In genomic region chrX:38312910-38313625, GRCm38 (mm10) we compare ENCODE assay signal across 12 mouse cellular contexts. TPM values are rescaled to one million over a fixed set of nuclear protein-coding genes. Genes with fewer than 3 reads are reported as not detected.
DNase-seq lines count a peak whose midpoint lies in the region; ATAC-seq lines count a peak whose summit lies in the region.
"Had no signal": no experiment of that assay in that cellular context is flagged by ENCODE, and none has a peak within 500 bp of the region (broad histone marks: within the 10 kb centered on the region; RNA-seq: fewer than 3 reads in every experiment).

No protein-coding gene starts in this region.

- H3K4me3 ChIP-seq in embryonic facial prominence, embryonic 14.5 days (ENCODE audit: low read depth, low read length), result no peak overlapping the region
- no peak overlapping the region for H3K4me3 ChIP-seq in hindbrain, embryonic 15.5 days
- no peak overlapping the region for H3K4me3 ChIP-seq in neural tube, embryonic 12.5 days
- H3K4me3 ChIP-seq: liver, embryonic 12.5 days had no signal

- WGBS in embryonic facial prominence, embryonic 14.5 days, result 73% methylated on average over 9 of the region's 9 CpGs
- 45% methylated on average over 9 of the region's 9 CpGs for WGBS in hindbrain, embryonic 15.5 days
- 39% methylated on average over 9 of the region's 9 CpGs for WGBS in neural tube, embryonic 12.5 days

- no peaks in the 10 kb centered on the region for H3K27me3 ChIP-seq in embryonic facial prominence, embryonic 14.5 days (replicated peaks; ENCODE audit: control insufficient read depth, insufficient read depth, low read length)
- no peaks in the 10 kb centered on the region for H3K27me3 ChIP-seq in hindbrain, embryonic 15.5 days
- H3K27me3 ChIP-seq in neural tube, embryonic 12.5 days (replicated peaks), result no peaks in the 10 kb centered on the region
- H3K27me3 ChIP-seq: liver, embryonic 12.5 days had no signal

- no peaks in the 10 kb centered on the region for H3K36me3 ChIP-seq in embryonic facial prominence, embryonic 14.5 days (ENCODE audit: control insufficient read depth, insufficient read depth, low read length)
- no peaks in the 10 kb centered on the region for H3K36me3 ChIP-seq in hindbrain, embryonic 15.5 days
- no peaks in the 10 kb centered on the region for H3K36me3 ChIP-seq in neural tube, embryonic 12.5 days
- H3K36me3 ChIP-seq: liver, embryonic 12.5 days had no signal

- intact Hi-C loops in left cerebral cortex, postnatal 14 days (cut with DNase I), result no loop called here
- intact Hi-C loops in left cerebral cortex, postnatal 25 days (cut with DNase I), result no loop called here
- intact Hi-C loops in heart, postnatal 14 days (cut with DNase I), result no loop called here

- no peaks in the 10 kb centered on the region for H3K4me1 ChIP-seq in embryonic facial prominence, embryonic 14.5 days (ENCODE audit: control insufficient read depth, insufficient read depth, low read length)
- peaks cover 11% of the 10 kb centered on the region; the same call in 1 of the 2 replicates for H3K4me1 ChIP-seq in hindbrain, embryonic 15.5 days (replicated peaks)
- H3K4me1 ChIP-seq in neural tube, embryonic 12.5 days, result no peaks in the 10 kb centered on the region
- H3K4me1 ChIP-seq: liver, embryonic 12.5 days had no signal

- H3K27ac ChIP-seq in embryonic facial prominence, embryonic 14.5 days (replicated peaks; ENCODE audit: low read depth, low read length), result no peak overlapping the region
- H3K27ac ChIP-seq in hindbrain, embryonic 15.5 days (replicated peaks), result peak overlapping the region; percentile 73
- H3K27ac ChIP-seq in neural tube, embryonic 12.5 days, result no peak overlapping the region
- H3K27ac ChIP-seq: liver, embryonic 12.5 days had no signal

- peak; percentile 68 for ATAC-seq in embryonic facial prominence, embryonic 14.5 days (ENCODE audit: low read depth)
- ATAC-seq in hindbrain, embryonic 15.5 days (ENCODE audit: low FRiP score, low read depth), result peak; percentile 96
- peak; percentile 98 for ATAC-seq in neural tube, embryonic 12.5 days (ENCODE audit: low FRiP score, low read depth)
- ATAC-seq: liver, embryonic 12.5 days had no signal

- peak; percentile 2 to 6 for DNase-seq in left cerebral cortex, postnatal 14 days (ENCODE audit: low spot score in 2 of 2)
- DNase-seq in left cerebral cortex, postnatal 25 days (ENCODE audit: low spot score in 2 of 2), result no peak
- peak; percentile 4 for DNase-seq in embryonic facial prominence, embryonic 14.5 days (ENCODE audit: low spot score)
- DNase-seq in heart, postnatal 14 days, result no peak
- no peak for DNase-seq in spleen, postnatal 14 days (ENCODE audit: low spot score in 2 of 2)
- DNase-seq in frontal cortex, postnatal 36 days (ENCODE audit: low spot score in 2 of 2), result no peak
- DNase-seq: spleen, adult 18-20 months; thymus, postnatal 25 days had no signal

- no peaks in the 10 kb centered on the region for H3K9me3 ChIP-seq in embryonic facial prominence, embryonic 14.5 days (ENCODE audit: control insufficient read depth, low read length)
- no peaks in the 10 kb centered on the region for H3K9me3 ChIP-seq in hindbrain, embryonic 15.5 days
- H3K9me3 ChIP-seq in neural tube, embryonic 12.5 days, result no peaks in the 10 kb centered on the region
- H3K9me3 ChIP-seq: liver, embryonic 12.5 days had no signal

- no peak overlapping the region for H3K9ac ChIP-seq in embryonic facial prominence, embryonic 14.5 days (ENCODE audit: low read depth, low read length)
- H3K9ac ChIP-seq in hindbrain, embryonic 15.5 days, result no peak overlapping the region
- no peak overlapping the region for H3K9ac ChIP-seq in neural tube, embryonic 12.5 days
- H3K9ac ChIP-seq: liver, embryonic 12.5 days had no signal

- H3K4me2 ChIP-seq in embryonic facial prominence, embryonic 14.5 days (ENCODE audit: low read depth, low read length), result no peak overlapping the region
- no peak overlapping the region for H3K4me2 ChIP-seq in hindbrain, embryonic 15.5 days
- H3K4me2 ChIP-seq in neural tube, embryonic 12.5 days (replicated peaks), result no peak overlapping the region
- H3K4me2 ChIP-seq: liver, embryonic 12.5 days had no signal

RNA-seq across cellular contexts. Expression of gene Atp1b4, which starts 2.9 kb away (rescaled TPM):
- total RNA-seq in left cerebral cortex, postnatal 14 days (2021), result not detected
- total RNA-seq in left cerebral cortex, postnatal 25 days (2021), result not detected
- 24.9 and 41.9 TPM in 2 replicates for polyA plus RNA-seq in embryonic facial prominence, embryonic 14.5 days (2014; fragmentation: Nextera tagmentation; extraction: Ambion mirVana)
- 0.07 TPM in 1 of 2 replicates, not detected in the other for polyA plus RNA-seq in hindbrain, embryonic 15.5 days (2015; fragmentation: Nextera tagmentation; extraction: Ambion mirVana)
- polyA plus RNA-seq in neural tube, embryonic 12.5 days (2016; fragmentation: Nextera tagmentation; extraction: Ambion mirVana), result 0.04 and 0.14 TPM in 2 replicates
- not detected for total RNA-seq in heart, postnatal 14 days (2021)
- total RNA-seq: layer of hippocampus, adult 18-20 months had no signal
- polyA plus RNA-seq: liver, embryonic 12.5 days had no signal

Comparison
In these comparisons a context has a peak if more than half of its experiments do, and no peak if none do; other contexts are left out.
1. DNase-seq: peak in left cerebral cortex, postnatal 14 days (2 of 2) and embryonic facial prominence, embryonic 14.5 days (single experiment); none in left cerebral cortex, postnatal 25 days (0 of 2), heart, postnatal 14 days (0 of 2), spleen, postnatal 14 days (0 of 2) and frontal cortex, postnatal 36 days (0 of 2).
2. Peak in every context shown above with its lines, with median percentiles within 50 percentile points of each other: ATAC-seq.